Mouse (Mus musculus) thymus, adult 2 months (tissue): ENCODE data around the gene Pou6f2. TPM values are rescaled to one million over a fixed set of nuclear protein-coding genes. Genes with fewer than 3 reads are reported as not detected.

Experiments used
- DNase-seq: peaks from one replicate; pipeline ENCODE4 v3.0.0; 2021
- H3K27ac ChIP-seq: fragments of 200-500 bp; 2 replicates; pipeline ENCODE4 v1.5.1; 2012; ENCODE audit warnings: low read length, control low read depth; ENCODE audit not compliant: control insufficient read depth, insufficient read depth
- H3K27me3 ChIP-seq: fragments of 200-500 bp; 2 replicates; pipeline ENCODE4 v1.6.1; 2012; ENCODE audit warnings: mild to moderate bottlenecking, low read length, moderate library complexity, mixed read lengths; ENCODE audit not compliant: control insufficient read depth, insufficient read depth
- H3K36me3 ChIP-seq: fragments of 200-500 bp; 2 replicates; pipeline ENCODE4 v1.6.1; 2012; ENCODE audit warnings: mild to moderate bottlenecking, low read length, moderate library complexity; ENCODE audit not compliant: control insufficient read depth, insufficient read depth
- H3K4me1 ChIP-seq: fragments of 200-500 bp; replicated peaks from 2 replicates; pipeline ENCODE4 v1.6.1; 2012; ENCODE audit warnings: low read length; ENCODE audit not compliant: control insufficient read depth, insufficient read depth
- H3K4me3 ChIP-seq: fragments of 200-500 bp; 2 replicates; pipeline ENCODE4 v1.5.1; 2012; ENCODE audit warnings: mild to moderate bottlenecking, low read length, control low read depth, moderate library complexity; ENCODE audit not compliant: control insufficient read depth, insufficient read depth
- CTCF ChIP-seq: fragments of 200-500 bp; IDR thresholded peaks from 2 replicates; pipeline ENCODE4 v1.5.1; 2012; ENCODE audit warnings: mild to moderate bottlenecking, control low read depth, low read length, moderate library complexity, borderline replicate concordance; ENCODE audit not compliant: control insufficient read depth, poor library complexity, insufficient read depth; ENCODE audit errors: extremely low read depth
- POLR2A ChIP-seq: fragments of 200-500 bp; IDR thresholded peaks from 2 replicates; pipeline ENCODE4 v1.6.1; 2012; ENCODE audit warnings: mild to moderate bottlenecking, low read length, control low read depth, moderate library complexity; ENCODE audit not compliant: control insufficient read depth, poor library complexity, insufficient read depth; ENCODE audit errors: extremely low read depth
- WGBS: fragments of 180-500 bp; shearing (Covaris S2); methylation state at CpG from one replicate; pipeline ENCODE4 v1.1.7; 2018; 5-methylcytosine and 5-hydroxymethylcytosine counted together
- polyA plus RNA-seq: library from polyadenylated mRNA; depleted of rRNA; stranded (reverse); fragments of >200 nt; gene quantifications from 2 replicates; pipeline ENCODE4 v1.2.3, GENCODE M21; 2012; rRNA removed

Gene Pou6f2
- polyA plus RNA-seq = 0.11 TPM in 1 of 2 replicates, not detected in the other

- H3K4me3 ChIP-seq = no peak within 1 kb of the TSS
- no peak within 1 kb of the TSS for H3K27ac ChIP-seq
- no peaks in the 10 kb centered on the region for H3K36me3 ChIP-seq
- H3K4me1 ChIP-seq = no peaks in the 10 kb centered on the region
- DNase-seq = no peak
- 86% methylated on average over 6 of the region's 6 CpGs for WGBS
- H3K27me3 ChIP-seq = no peaks in the 10 kb centered on the region
- TF ChIP-seq CTCF = no peak
- no peak for TF ChIP-seq POLR2A
Observed at GRCm38 (mm10) chr13:18397586-18397985, at the start of gene Pou6f2. Gene Pou6f2, minus strand, starts transcription at chr13:18397686.

- H3K4me3 ChIP-seq = no peak overlapping the region
- no peaks in the 10 kb centered on the region for H3K36me3 ChIP-seq
- no peak for TF ChIP-seq POLR2A
- no peak for TF ChIP-seq CTCF
- H3K4me1 ChIP-seq = no peaks in the 10 kb centered on the region
- WGBS = 79% methylated on average over 3 of the region's 3 CpGs
- no peaks in the 10 kb centered on the region for H3K27me3 ChIP-seq
- H3K27ac ChIP-seq = no peak overlapping the region
- DNase-seq = no peak
Observed at GRCm38 (mm10) chr13:18439858-18440257, 42.4 kb upstream of the Pou6f2 start.

- H3K27ac ChIP-seq = no peak overlapping the region
- H3K4me1 ChIP-seq = no peaks in the 10 kb centered on the region
- no peak for DNase-seq
- H3K27me3 ChIP-seq = no peaks in the 10 kb centered on the region
- no peaks in the 10 kb centered on the region for H3K36me3 ChIP-seq
- TF ChIP-seq POLR2A = no peak
- no peak for TF ChIP-seq CTCF
- no peak overlapping the region for H3K4me3 ChIP-seq
- 91% methylated on average over 4 of the region's 4 CpGs for WGBS
Observed at GRCm38 (mm10) chr13:18387673-18388072, 9.8 kb downstream of the Pou6f2 start.

GRCm38 (mm10) chr13:18363373-18363772, 34.1 kb downstream of the Pou6f2 start:
- no peaks in the 10 kb centered on the region for H3K4me1 ChIP-seq
- H3K27me3 ChIP-seq = no peaks in the 10 kb centered on the region
- 70% methylated on average over 2 of the region's 2 CpGs for WGBS
- H3K4me3 ChIP-seq = no peak overlapping the region
- H3K36me3 ChIP-seq = no peaks in the 10 kb centered on the region
- DNase-seq = no peak
- no peak for TF ChIP-seq CTCF
- no peak overlapping the region for H3K27ac ChIP-seq

DNA sequence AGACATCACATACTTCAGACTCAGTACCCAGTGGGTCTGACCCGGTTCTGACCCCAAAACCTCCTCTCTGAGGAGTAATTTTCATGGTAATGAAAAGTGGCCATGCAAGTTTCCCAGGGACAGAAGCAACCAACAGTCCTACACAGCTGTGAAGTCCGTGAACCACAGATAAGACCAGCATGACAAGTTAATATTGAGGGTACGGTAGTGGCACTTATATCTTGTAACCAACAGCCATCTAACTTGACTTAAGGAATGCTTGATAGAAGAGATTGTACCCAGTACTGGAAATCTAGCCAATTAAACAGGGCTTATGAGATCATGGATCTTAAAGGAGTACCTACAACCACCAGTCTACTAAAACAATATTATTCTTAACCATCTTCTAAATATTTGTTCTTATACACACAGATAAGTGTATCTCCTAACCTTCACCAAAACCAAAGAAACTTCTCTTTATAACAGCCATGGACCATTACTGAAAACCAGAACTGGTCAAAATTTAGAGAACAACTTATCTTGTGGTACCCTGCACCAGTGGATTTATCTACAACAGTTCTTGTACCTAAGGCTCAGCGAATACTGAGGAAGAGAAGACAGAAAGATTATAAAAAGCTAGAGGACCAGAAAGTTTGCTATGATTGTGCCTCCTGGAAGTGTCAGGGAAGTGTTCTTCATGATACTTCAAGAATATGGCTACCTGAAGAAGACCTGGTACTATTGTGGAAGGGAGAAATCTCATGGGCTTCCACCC, 52.7 kb downstream of the Pou6f2 start:
- no peak for DNase-seq

GRCm38 (mm10) chr13:18338910-18339501, 58.5 kb downstream of the Pou6f2 start:
- Histone ChIP-seq H3K27ac (no peak overlapping the region), H3K27me3 (no peaks in the 10 kb centered on the region), H3K4me1 (no peaks in the 10 kb centered on the region), H3K4me3 (no peak overlapping the region), H3K36me3 (no peaks in the 10 kb centered on the region)
- DNase-seq = no peak
- WGBS = 92% methylated on average over 10 of the region's 10 CpGs
- no peak for TF ChIP-seq POLR2A
- TF ChIP-seq CTCF = no peak

More for the DNA sequence above, 52.7 kb downstream of the Pou6f2 start:
- TF ChIP-seq CTCF (no peak), POLR2A (no peak)
- Histone ChIP-seq H3K36me3 (no peaks in the 10 kb centered on the region), H3K27ac (no peak overlapping the region), H3K27me3 (no peaks in the 10 kb centered on the region), H3K4me1 (no peaks in the 10 kb centered on the region), H3K4me3 (no peak overlapping the region)
- WGBS = 79% methylated on average over 4 of the region's 4 CpGs

DNA sequence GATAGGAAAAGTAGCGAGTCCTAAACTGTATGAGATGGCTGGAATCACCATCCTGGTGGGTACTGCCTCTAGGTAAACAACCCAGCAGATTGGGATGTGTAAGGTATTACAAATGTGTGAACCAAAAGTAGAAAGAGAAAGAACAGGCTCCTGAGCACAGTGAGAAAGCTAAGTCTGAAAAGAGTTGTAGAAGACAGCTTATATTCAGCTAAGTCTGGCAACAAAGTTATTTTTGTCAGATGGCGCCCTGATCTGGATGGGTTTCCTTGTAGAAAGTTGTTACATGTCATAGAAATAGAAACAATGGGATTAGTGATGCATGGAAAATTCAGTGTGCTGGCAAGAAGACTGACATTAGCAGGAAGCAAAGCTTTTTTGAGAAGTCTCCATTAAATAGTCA, 59.5 kb downstream of the Pou6f2 start:
- H3K4me1 ChIP-seq = no peaks in the 10 kb centered on the region
- TF ChIP-seq POLR2A (no peak), CTCF (no peak)
- DNase-seq = no peak
- no peaks in the 10 kb centered on the region for H3K27me3 ChIP-seq
- no peak overlapping the region for H3K4me3 ChIP-seq
- 85% methylated on average over 2 of the region's 2 CpGs for WGBS
- no peaks in the 10 kb centered on the region for H3K36me3 ChIP-seq
- no peak overlapping the region for H3K27ac ChIP-seq
